21 mouse cellular contexts compared by ENCODE assay signal in the genomic region with DNA sequence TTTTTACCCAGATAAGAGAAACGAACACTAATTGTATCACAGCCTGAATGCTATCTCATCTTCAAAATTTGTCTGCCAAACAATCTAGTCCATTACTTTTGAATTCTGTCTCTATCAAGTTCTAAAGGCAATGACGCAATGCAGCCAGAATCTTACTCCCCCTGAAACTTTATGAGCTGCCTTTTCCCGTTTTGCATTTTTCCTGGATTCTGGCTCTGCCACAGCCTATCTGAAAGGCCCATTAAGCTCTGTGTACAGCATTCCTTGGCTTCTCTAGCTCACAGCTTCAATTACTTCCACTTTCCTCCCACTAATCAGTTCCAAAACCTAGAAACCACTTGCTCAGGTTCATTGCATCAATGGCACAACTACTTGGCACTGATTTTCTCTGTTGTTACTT.
"Had no signal": no experiment of that assay in that cellular context is flagged by ENCODE, and none has a peak within 500 bp of the region (broad histone marks: within the 10 kb centered on the region; RNA-seq: fewer than 3 reads in every experiment).

No protein-coding gene starts in this region.

- DNase-seq: gastrocnemius, postnatal 14 days; gastrocnemius, postnatal 36 days; heart, adult 11 months; heart, adult 2 months; heart, postnatal 14 days; heart, postnatal 36 days; kidney, adult 11 months; kidney, adult 8-10 months; kidney, postnatal 14 days; kidney, postnatal 36 days had no signal

- H3K4me2 ChIP-seq: heart, embryonic 11.5 days; heart, embryonic 13.5 days; heart, embryonic 15.5 days; hindbrain, embryonic 13.5 days; hindbrain, embryonic 15.5 days; limb, embryonic 15.5 days; liver, embryonic 12.5 days had no signal

- H3K27me3 ChIP-seq: heart, embryonic 13.5 days; heart, embryonic 15.5 days; hindbrain, embryonic 13.5 days; hindbrain, embryonic 15.5 days; limb, embryonic 15.5 days; liver, embryonic 12.5 days had no signal

- H3K9me3 ChIP-seq: heart, embryonic 13.5 days; heart, embryonic 15.5 days; hindbrain, embryonic 13.5 days; hindbrain, embryonic 15.5 days; limb, embryonic 15.5 days; liver, embryonic 12.5 days had no signal

- H3K36me3 ChIP-seq: heart, embryonic 13.5 days; heart, embryonic 15.5 days; hindbrain, embryonic 13.5 days; hindbrain, embryonic 15.5 days; limb, embryonic 15.5 days; liver, embryonic 12.5 days had no signal

- H3K4me3 ChIP-seq: heart, adult 2 months; heart, embryonic 13.5 days; heart, embryonic 15.5 days; hindbrain, embryonic 13.5 days; hindbrain, embryonic 15.5 days; left cerebral cortex, adult 2 months; limb, embryonic 15.5 days; liver, embryonic 12.5 days had no signal

- H3K9ac ChIP-seq: heart, embryonic 13.5 days; heart, embryonic 15.5 days; hindbrain, embryonic 13.5 days; hindbrain, embryonic 15.5 days; limb, embryonic 15.5 days; liver, embryonic 12.5 days; liver, embryonic 14.5 days had no signal

- H3K27ac ChIP-seq: heart, adult 2 months; heart, embryonic 13.5 days; heart, embryonic 15.5 days; hindbrain, embryonic 13.5 days; hindbrain, embryonic 15.5 days; hindbrain, postnatal 0 days; left cerebral cortex, adult 2 months; limb, embryonic 15.5 days; liver, embryonic 12.5 days; liver, embryonic 14.5 days had no signal

- H3K4me1 ChIP-seq: heart, embryonic 13.5 days; heart, embryonic 15.5 days; hindbrain, embryonic 13.5 days; hindbrain, embryonic 15.5 days; limb, embryonic 15.5 days; liver, embryonic 12.5 days had no signal

- ATAC-seq: hindbrain, postnatal 0 days; intestine, embryonic 16.5 days; liver, embryonic 12.5 days had no signal
